Comparison of ENCODE assay signal across 12 mouse cellular contexts in the genomic region with DNA sequence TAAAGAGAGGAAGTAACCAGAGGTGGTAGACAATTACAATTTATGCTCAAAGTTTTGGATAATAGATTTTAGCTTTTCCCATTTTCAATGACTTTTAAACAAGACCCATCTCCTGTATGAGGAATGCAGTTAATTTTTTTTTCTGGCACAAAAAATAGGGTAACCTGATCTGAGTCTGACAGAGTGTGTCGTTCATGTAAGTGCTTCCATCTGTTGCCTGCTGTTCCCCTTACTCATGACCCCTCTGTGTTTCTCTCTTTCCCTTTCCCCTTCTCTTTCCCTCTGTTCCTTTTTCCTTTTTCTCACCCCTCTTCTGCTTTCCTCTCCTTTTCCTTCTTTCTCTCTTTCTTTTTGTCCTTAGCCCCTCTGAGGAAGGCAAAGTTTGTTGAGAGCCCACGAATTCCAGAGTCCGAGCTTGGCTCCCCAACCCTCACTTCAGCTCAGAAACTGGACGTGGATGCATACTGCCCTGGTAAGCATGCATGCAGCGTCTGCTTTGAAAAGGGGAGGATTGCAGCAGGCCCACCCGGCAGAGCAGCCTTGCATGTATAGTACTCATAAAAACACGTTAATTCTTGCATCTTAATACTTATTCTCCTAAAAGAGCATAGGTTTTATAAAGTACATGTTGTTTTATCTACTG.
DNase-seq lines count a peak whose midpoint lies in the region; ATAC-seq lines count a peak whose summit lies in the region.
"Had no signal": no experiment of that assay in that cellular context is flagged by ENCODE, and none has a peak within 500 bp of the region (broad histone marks: within the 10 kb centered on the region; RNA-seq: fewer than 3 reads in every experiment).

No protein-coding gene starts in this region.

- no peak overlapping the region for H3K9ac ChIP-seq in limb, embryonic 15.5 days
- H3K9ac ChIP-seq: heart, embryonic 12.5 days had no signal

- peak overlapping the region; percentile 57 for H3K27ac ChIP-seq in limb, embryonic 15.5 days

- no peaks in the 10 kb centered on the region for H3K36me3 ChIP-seq in limb, embryonic 15.5 days
- H3K36me3 ChIP-seq: heart, embryonic 12.5 days had no signal

- DNase-seq in Muller cell, postnatal 12 days (ENCODE audit: inconsistent ontology term), result peak; percentile 29
- peak; percentile 68 for DNase-seq in embryo, embryonic 10 days (ENCODE audit: low spot score)
- DNase-seq in forelimb bud, embryonic 11.5 days (ENCODE audit: low read depth, low spot score), result peak; percentile 59
- no peak for DNase-seq in cerebellum, postnatal 10 days
- DNase-seq in urinary bladder, adult 2 months (ENCODE audit: low spot score), result no peak
- DNase-seq in kidney, adult 9 months, result no peak
- no peak for DNase-seq in left cerebral cortex, adult 8-10 months (ENCODE audit: low spot score in 2 of 2)
- DNase-seq: cerebellum, adult 11-12 months; kidney, postnatal 14 days had no signal

- H3K9me3 ChIP-seq in limb, embryonic 15.5 days, result no peaks in the 10 kb centered on the region
- H3K9me3 ChIP-seq: heart, embryonic 12.5 days had no signal

- no peak overlapping the region for H3K4me3 ChIP-seq in limb, embryonic 15.5 days
- H3K4me3 ChIP-seq: heart, embryonic 12.5 days had no signal

- no peak for ATAC-seq in limb, embryonic 15.5 days (ENCODE audit: insufficient number of reproducible peaks, low FRiP score, low TSS enrichment, low read depth)

- no peaks in the 10 kb centered on the region for H3K4me1 ChIP-seq in limb, embryonic 15.5 days

- H3K4me2 ChIP-seq in limb, embryonic 15.5 days, result no peak overlapping the region
- H3K4me2 ChIP-seq: heart, embryonic 12.5 days; liver, embryonic 11.5 days had no signal

- H3K27me3 ChIP-seq in limb, embryonic 15.5 days, result no peaks in the 10 kb centered on the region
- H3K27me3 ChIP-seq: heart, embryonic 12.5 days had no signal

- WGBS in limb, embryonic 15.5 days, result 18% methylated on average over 7 of the region's 7 CpGs

Comparison
In these comparisons a context has a peak if more than half of its experiments do, and no peak if none do; other contexts are left out.
1. DNase-seq: peak in Muller cell, postnatal 12 days (single experiment), embryo, embryonic 10 days (single experiment) and forelimb bud, embryonic 11.5 days (single experiment); none in cerebellum, postnatal 10 days (0 of 2), urinary bladder, adult 2 months (single experiment), kidney, adult 9 months (single experiment) and left cerebral cortex, adult 8-10 months (0 of 2).